Mouse (Mus musculus): ENCODE results near the gene Efcab2. TPM values are rescaled to one million over a fixed set of nuclear protein-coding genes. Genes with fewer than 3 reads are reported as not detected.

Gene Efcab2
- polyA plus RNA-seq, 1 experiment from 2014 or later: 12.4 TPM

DNA sequence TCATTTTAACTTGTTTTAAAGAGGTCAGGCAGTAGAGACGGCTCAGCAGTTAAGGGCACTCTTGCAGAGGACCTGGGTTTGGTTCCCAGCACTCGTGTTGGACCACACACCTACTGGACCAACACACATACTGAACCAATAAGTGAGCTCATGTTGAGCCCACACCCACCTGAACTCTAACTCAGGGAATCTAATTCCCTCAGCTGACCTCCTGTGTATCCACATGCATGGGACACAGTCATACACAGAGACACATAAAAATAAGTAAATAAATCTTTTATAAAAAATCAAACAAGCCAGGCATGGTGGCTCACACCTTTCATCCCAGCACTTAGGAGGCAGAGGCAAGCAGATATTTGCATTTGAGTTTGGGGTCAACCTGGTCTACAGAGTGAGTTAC is 44.0 kb downstream of the Efcab2 start:
- H3K4me2 ChIP-seq (ENCODE audit: low read length): no peak overlapping the region
- H3K9ac ChIP-seq (ENCODE audit: low read depth, low read length): no peak overlapping the region
- no peaks in the 10 kb centered on the region for H3K36me3 ChIP-seq (ENCODE audit: control insufficient read depth, insufficient read depth, low read length)
- no peaks in the 10 kb centered on the region for H3K9me3 ChIP-seq (ENCODE audit: control insufficient read depth, low read length)
- ATAC-seq: no peak
- no peak overlapping the region for H3K4me3 ChIP-seq (ENCODE audit: low read length)
- H3K27me3 ChIP-seq (replicated peaks; ENCODE audit: control insufficient read depth, insufficient read depth, low read length): no peaks in the 10 kb centered on the region
- no peaks in the 10 kb centered on the region; the same call in 1 of the 2 replicates for H3K4me1 ChIP-seq (ENCODE audit: control insufficient read depth, insufficient read depth, low read depth, low read length)
- no peak overlapping the region for H3K27ac ChIP-seq (ENCODE audit: low read depth, low read length)
- WGBS: 77% methylated on average over 2 of the region's 2 CpGs

DNA sequence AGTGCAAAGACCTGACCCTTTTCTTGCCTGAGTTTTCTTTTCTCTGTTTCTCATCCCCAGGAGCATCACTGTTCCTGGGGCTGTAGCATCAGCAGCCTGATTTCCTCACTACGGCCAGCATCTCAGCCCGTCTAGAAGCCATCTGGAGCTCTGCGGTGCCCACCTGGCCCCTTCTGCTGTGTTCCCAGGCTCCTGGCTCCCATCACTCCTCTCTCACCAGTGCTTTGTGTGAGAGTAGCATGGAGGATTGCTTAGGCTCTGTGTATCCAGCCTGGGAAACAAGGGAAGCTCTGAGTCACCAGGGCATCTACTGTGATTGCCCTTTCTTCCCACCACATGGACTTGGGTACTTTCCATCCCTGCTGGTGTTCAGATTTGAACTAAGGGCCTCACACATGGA is 48.2 kb downstream of the Efcab2 start:
- no peaks in the 10 kb centered on the region for H3K36me3 ChIP-seq (ENCODE audit: control insufficient read depth, insufficient read depth, low read length)
- peak; percentile 64; the same call in 1 of the 2 replicates for ATAC-seq
- H3K9me3 ChIP-seq (ENCODE audit: control insufficient read depth, low read length): no peaks in the 10 kb centered on the region
- H3K4me1 ChIP-seq (ENCODE audit: control insufficient read depth, insufficient read depth, low read depth, low read length): no peaks in the 10 kb centered on the region
- no peaks in the 10 kb centered on the region for H3K27me3 ChIP-seq (replicated peaks; ENCODE audit: control insufficient read depth, insufficient read depth, low read length)
- H3K4me3 ChIP-seq (ENCODE audit: low read length): no peak overlapping the region
- peak overlapping the region; percentile 6; the same call in 1 of the 2 replicates for H3K27ac ChIP-seq (ENCODE audit: low read depth, low read length)
- H3K4me2 ChIP-seq (ENCODE audit: low read length): no peak overlapping the region
- H3K9ac ChIP-seq (ENCODE audit: low read depth, low read length): no peak overlapping the region
- WGBS: 75% methylated on average over 3 of the region's 3 CpGs

DNA sequence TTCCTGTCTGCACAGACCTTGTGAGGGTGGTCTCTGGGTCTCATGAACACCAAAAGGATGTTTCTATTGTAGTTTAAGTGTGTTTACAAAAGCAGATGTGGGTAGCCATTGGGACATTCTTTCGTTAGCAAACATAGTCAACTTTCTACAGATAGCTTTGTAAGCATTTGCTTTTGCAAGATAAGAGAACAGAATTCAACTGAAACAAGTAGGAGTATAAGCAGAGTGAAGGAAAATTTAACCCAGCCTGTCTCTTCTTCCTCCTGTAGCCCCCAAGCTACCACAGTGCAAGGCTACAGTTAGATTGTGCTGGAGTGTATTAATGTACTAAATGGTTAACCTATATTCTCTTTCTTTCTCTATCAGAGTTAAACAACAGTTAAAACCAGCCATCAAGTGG is 49.2 kb downstream of the Efcab2 start:
- H3K4me2 ChIP-seq (ENCODE audit: low read length): no peak overlapping the region
- H3K27me3 ChIP-seq (replicated peaks; ENCODE audit: control insufficient read depth, insufficient read depth, low read length): no peaks in the 10 kb centered on the region
- H3K36me3 ChIP-seq (ENCODE audit: control insufficient read depth, insufficient read depth, low read length): no peaks in the 10 kb centered on the region
- no peaks in the 10 kb centered on the region for H3K4me1 ChIP-seq (ENCODE audit: control insufficient read depth, insufficient read depth, low read depth, low read length)
- 92% methylated on average over 1 of the region's 1 CpGs for WGBS
- no peak for ATAC-seq
- no peak overlapping the region for H3K27ac ChIP-seq (ENCODE audit: low read depth, low read length)
- no peaks in the 10 kb centered on the region for H3K9me3 ChIP-seq (ENCODE audit: control insufficient read depth, low read length)
- H3K4me3 ChIP-seq (ENCODE audit: low read length): no peak overlapping the region
- H3K9ac ChIP-seq (ENCODE audit: low read depth, low read length): no peak overlapping the region

DNA sequence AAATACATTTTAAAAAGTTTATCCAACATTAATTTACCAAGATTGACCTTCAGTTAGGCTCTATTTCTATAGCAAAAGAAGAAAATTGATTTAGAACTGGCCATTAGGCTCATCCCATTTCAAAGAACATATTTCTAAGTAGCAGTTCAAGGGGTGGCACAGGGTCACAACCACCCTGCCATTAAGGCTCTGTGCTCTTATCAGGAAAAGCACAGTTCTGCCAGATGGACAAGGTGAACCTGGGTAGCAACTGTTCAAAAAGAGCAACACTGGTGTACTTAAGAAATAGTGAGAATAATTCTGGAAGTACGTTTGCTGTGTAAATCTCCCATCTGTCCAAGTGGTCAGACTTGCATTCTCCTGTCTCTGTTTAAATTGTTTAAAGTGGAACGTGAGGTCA is 52.1 kb downstream of the Efcab2 start:
- ATAC-seq: no peak
- Histone ChIP-seq H3K4me3 (ENCODE audit: low read length) (no peak overlapping the region), H3K27ac (ENCODE audit: low read depth, low read length) (no peak overlapping the region), H3K9me3 (ENCODE audit: control insufficient read depth, low read length) (no peaks in the 10 kb centered on the region), H3K27me3 (replicated peaks; ENCODE audit: control insufficient read depth, insufficient read depth, low read length) (no peaks in the 10 kb centered on the region), H3K9ac (ENCODE audit: low read depth, low read length) (no peak overlapping the region), H3K36me3 (ENCODE audit: control insufficient read depth, insufficient read depth, low read length) (no peaks in the 10 kb centered on the region), H3K4me1 (ENCODE audit: control insufficient read depth, insufficient read depth, low read depth, low read length) (no peaks in the 10 kb centered on the region), H3K4me2 (ENCODE audit: low read length) (no peak overlapping the region)
- WGBS: 93% methylated on average over 2 of the region's 2 CpGs

DNA sequence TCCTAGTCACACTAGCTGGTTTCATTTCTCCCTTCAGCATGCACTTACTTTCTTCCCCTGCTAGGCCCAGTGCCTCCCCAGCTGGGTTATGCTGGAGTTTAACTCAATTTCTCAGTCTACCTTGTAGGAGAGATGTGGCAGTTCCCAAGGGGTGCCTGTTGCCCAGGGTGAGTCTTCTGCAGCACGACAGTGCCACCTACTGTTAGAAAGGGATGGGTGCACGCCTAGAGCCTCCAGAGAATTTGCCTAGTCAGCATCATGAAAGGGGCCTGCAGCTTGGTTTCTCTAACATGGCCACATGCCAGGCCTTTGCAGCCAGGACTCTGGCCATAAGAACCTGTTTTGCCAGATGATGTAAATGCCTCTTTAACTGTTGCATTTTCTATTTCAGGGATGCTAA is 57.8 kb downstream of the Efcab2 start:
- 2% methylated on average over 2 of the region's 2 CpGs for WGBS

DNA sequence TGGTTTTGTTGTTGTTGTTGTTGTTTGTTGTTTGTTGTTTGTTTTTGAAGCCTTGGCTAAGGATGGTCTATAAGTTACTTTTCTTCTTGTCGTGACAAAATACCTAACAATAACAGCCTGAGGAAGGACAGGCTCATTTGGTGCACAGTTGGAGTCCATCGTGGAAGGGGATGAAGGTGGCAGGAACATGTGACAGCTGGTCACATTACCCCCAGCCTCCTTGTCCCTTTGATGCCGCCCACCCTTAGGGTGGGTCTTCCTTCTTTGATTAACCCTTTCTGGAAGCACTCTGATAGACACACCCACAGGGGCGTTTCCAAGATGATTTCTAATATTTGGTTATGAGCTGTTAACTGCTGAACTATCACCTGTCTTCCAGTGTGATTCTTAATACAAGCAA is 58.3 kb downstream of the Efcab2 start:
- H3K4me2 ChIP-seq (ENCODE audit: low read length): no peak overlapping the region
- H3K36me3 ChIP-seq (ENCODE audit: control insufficient read depth, insufficient read depth, low read length): no peaks in the 10 kb centered on the region
- no peak overlapping the region for H3K4me3 ChIP-seq (ENCODE audit: low read length)
- H3K4me1 ChIP-seq (ENCODE audit: control insufficient read depth, insufficient read depth, low read depth, low read length): no peaks in the 10 kb centered on the region
- H3K9me3 ChIP-seq (ENCODE audit: control insufficient read depth, low read length): no peaks in the 10 kb centered on the region
- H3K27me3 ChIP-seq (replicated peaks; ENCODE audit: control insufficient read depth, insufficient read depth, low read length): no peaks in the 10 kb centered on the region
- H3K27ac ChIP-seq (ENCODE audit: low read depth, low read length): no peak overlapping the region
- ATAC-seq: no peak; the same call in 1 of the 2 replicates
- WGBS: 32% methylated on average over 4 of the region's 4 CpGs
- H3K9ac ChIP-seq (ENCODE audit: low read depth, low read length): no peak overlapping the region

More for the DNA sequence above, 57.8 kb downstream of the Efcab2 start:
- H3K4me3 ChIP-seq (ENCODE audit: low read length): no peak overlapping the region
- ATAC-seq: peak; percentile 91
- H3K9ac ChIP-seq (ENCODE audit: low read depth, low read length): no peak overlapping the region
- H3K36me3 ChIP-seq (ENCODE audit: control insufficient read depth, insufficient read depth, low read length): no peaks in the 10 kb centered on the region
- H3K27ac ChIP-seq (ENCODE audit: low read depth, low read length): no peak overlapping the region
- H3K9me3 ChIP-seq (ENCODE audit: control insufficient read depth, low read length): no peaks in the 10 kb centered on the region
- H3K4me2 ChIP-seq (ENCODE audit: low read length): no peak overlapping the region
- H3K4me1 ChIP-seq (ENCODE audit: control insufficient read depth, insufficient read depth, low read depth, low read length): no peaks in the 10 kb centered on the region
- H3K27me3 ChIP-seq (replicated peaks; ENCODE audit: control insufficient read depth, insufficient read depth, low read length): no peaks in the 10 kb centered on the region

DNA sequence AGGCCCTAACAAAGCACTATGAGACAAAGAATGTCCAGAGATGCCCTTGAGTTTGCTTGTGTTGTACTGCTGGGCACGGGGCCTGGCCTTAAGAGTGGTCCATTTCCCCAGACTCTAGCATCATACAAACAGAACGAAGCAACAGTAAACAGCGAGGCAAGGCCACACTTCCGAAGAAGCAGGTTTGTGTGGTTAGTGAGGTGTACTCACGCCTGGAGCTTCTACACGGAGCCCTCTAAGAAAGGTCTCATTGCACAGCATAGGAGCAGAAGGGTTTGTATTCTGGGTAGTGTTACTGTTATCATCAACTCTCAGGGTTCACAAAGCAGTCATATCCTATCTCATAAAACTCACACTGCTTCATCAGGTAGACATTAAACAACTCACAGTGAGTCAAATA is 61.7 kb downstream of the Efcab2 start:
- no peaks in the 10 kb centered on the region for H3K4me1 ChIP-seq (ENCODE audit: control insufficient read depth, insufficient read depth, low read depth, low read length)
- no peak overlapping the region for H3K4me3 ChIP-seq (ENCODE audit: low read length)
- H3K27ac ChIP-seq (ENCODE audit: low read depth, low read length): no peak overlapping the region
- H3K4me2 ChIP-seq (ENCODE audit: low read length): no peak overlapping the region
- H3K9me3 ChIP-seq (ENCODE audit: control insufficient read depth, low read length): no peaks in the 10 kb centered on the region
- WGBS: 81% methylated on average over 6 of the region's 6 CpGs
- ATAC-seq: no peak
- no peaks in the 10 kb centered on the region for H3K36me3 ChIP-seq (ENCODE audit: control insufficient read depth, insufficient read depth, low read length)
- H3K9ac ChIP-seq (ENCODE audit: low read depth, low read length): no peak overlapping the region
- no peaks in the 10 kb centered on the region for H3K27me3 ChIP-seq (replicated peaks; ENCODE audit: control insufficient read depth, insufficient read depth, low read length)

DNA sequence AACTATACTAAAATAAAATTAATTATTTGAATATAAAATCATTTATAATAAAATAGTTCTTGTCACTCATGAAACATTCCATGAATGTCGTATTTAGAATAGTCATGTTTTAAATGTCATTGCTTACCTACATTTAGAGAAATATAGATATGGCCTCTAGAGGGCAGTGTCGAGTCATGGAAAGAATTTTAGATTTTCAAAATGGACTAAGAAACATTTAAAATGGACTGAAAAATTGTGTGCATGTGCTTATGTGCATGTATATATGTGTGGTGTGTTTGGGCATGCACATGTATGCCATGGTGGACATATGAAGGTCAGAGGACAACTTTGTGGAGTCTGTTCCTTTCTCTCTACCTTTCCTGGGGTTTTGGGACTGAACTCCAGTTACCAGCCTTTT is 62.4 kb downstream of the Efcab2 start:
- Histone ChIP-seq H3K4me2 (ENCODE audit: low read length) (no peak overlapping the region), H3K4me1 (ENCODE audit: control insufficient read depth, insufficient read depth, low read depth, low read length) (no peaks in the 10 kb centered on the region), H3K9me3 (ENCODE audit: control insufficient read depth, low read length) (no peaks in the 10 kb centered on the region), H3K9ac (ENCODE audit: low read depth, low read length) (no peak overlapping the region), H3K27me3 (replicated peaks; ENCODE audit: control insufficient read depth, insufficient read depth, low read length) (no peaks in the 10 kb centered on the region), H3K27ac (ENCODE audit: low read depth, low read length) (no peak overlapping the region), H3K36me3 (ENCODE audit: control insufficient read depth, insufficient read depth, low read length) (no peaks in the 10 kb centered on the region), H3K4me3 (ENCODE audit: low read length) (no peak overlapping the region)
- no peak for ATAC-seq
- 7% methylated on average over 2 of the region's 2 CpGs for WGBS

DNA sequence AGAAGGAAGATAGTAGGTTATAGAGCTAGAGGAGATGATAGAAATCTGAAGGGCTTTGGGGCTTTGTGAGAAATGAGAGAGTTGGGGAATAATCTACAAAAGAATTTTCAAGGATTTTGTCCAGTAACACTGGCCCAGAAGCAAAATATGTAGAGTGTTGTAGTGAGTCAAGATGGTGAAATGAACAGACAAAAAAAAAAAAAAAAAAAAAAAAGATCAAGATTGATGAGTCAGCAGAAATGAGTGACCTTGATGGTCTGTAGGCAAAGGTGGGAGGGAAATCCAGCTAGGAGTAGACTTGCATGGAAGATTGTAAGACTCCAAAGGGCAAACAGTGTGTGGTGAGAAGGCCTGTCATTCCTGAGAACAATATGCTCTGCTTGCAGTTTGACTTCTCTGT is 78.0 kb downstream of the Efcab2 start:
- ATAC-seq: no peak

More for the DNA sequence above, 78.0 kb downstream of the Efcab2 start:
- no peak overlapping the region for H3K27ac ChIP-seq (ENCODE audit: low read depth, low read length)
- no peak overlapping the region for H3K9ac ChIP-seq (ENCODE audit: low read depth, low read length)
- no peaks in the 10 kb centered on the region for H3K27me3 ChIP-seq (replicated peaks; ENCODE audit: control insufficient read depth, insufficient read depth, low read length)
- no peaks in the 10 kb centered on the region for H3K9me3 ChIP-seq (ENCODE audit: control insufficient read depth, low read length)
- H3K4me2 ChIP-seq (ENCODE audit: low read length): no peak overlapping the region
- H3K36me3 ChIP-seq (ENCODE audit: control insufficient read depth, insufficient read depth, low read length): no peaks in the 10 kb centered on the region
- no peaks in the 10 kb centered on the region for H3K4me1 ChIP-seq (ENCODE audit: control insufficient read depth, insufficient read depth, low read depth, low read length)
- no peak overlapping the region for H3K4me3 ChIP-seq (ENCODE audit: low read length)
